Mouse (Mus musculus) right cerebral cortex, adult 2 months (tissue): ENCODE data around the gene Akr1b3.

Experiments used
- DNase-seq, 2 experiments: peaks; one replicate each; pipeline ENCODE4 v3.0.0; 2021 to 2022; ENCODE audit warnings: low spot score in 2 of 2

Gene Akr1b3

GRCm38 (mm10) chr6:34270717-34271116 lies 46.6 kb downstream of the Akr1b3 start:
- no peak for DNase-seq

GRCm38 (mm10) chr6:34258546-34258945 lies 58.7 kb downstream of the Akr1b3 start:
- DNase-seq = no peak
